Mouse (Mus musculus) heart, adult 2 months (tissue): ENCODE measurements around the gene Eps8. TPM values are rescaled to one million over a fixed set of nuclear protein-coding genes. Genes with fewer than 3 reads are reported as not detected.
A peak's percentile ranks its signal among the peaks of the same experiment; 100 is the strongest.

Experiments
- DNase-seq, 2 experiments: peaks; one replicate each; pipeline ENCODE4 v3.0.0; 2021
- H3K27ac ChIP-seq: fragments of 200-600 bp; 2 replicates; pipeline ENCODE4 v1.8.1; 2022
- H3K27me3 ChIP-seq: fragments of 200-500 bp; 2 replicates; pipeline ENCODE4 v1.6.1; 2012; ENCODE audit warnings: mild to moderate bottlenecking, low read length, inconsistent platforms, mixed read lengths; ENCODE audit not compliant: control insufficient read depth, insufficient read depth
- H3K36me3 ChIP-seq: fragments of 200-500 bp; 2 replicates; pipeline ENCODE4 v1.6.1; 2012; ENCODE audit warnings: low read length, inconsistent platforms; ENCODE audit not compliant: control insufficient read depth, insufficient read depth
- H3K4me1 ChIP-seq: fragments of 200-500 bp; 2 replicates; pipeline ENCODE4 v1.6.1; 2011; ENCODE audit warnings: low read length; ENCODE audit not compliant: control insufficient read depth, insufficient read depth
- H3K4me3 ChIP-seq: fragments of 200-600 bp; 2 replicates; pipeline ENCODE4 v1.8.1; 2022
- H3K79me2 ChIP-seq: fragments of 200-500 bp; replicated peaks from 2 replicates; pipeline ENCODE4 v1.6.1; 2012; ENCODE audit warnings: mild to moderate bottlenecking, inconsistent platforms, low read length, moderate library complexity, mixed read lengths; ENCODE audit not compliant: control insufficient read depth, insufficient read depth
- H3K9ac ChIP-seq: fragments of 200-500 bp; 2 replicates; pipeline ENCODE4 v1.6.1; 2012; ENCODE audit warnings: low read depth, mild to moderate bottlenecking, control low read depth, inconsistent platforms, low read length, mixed read lengths
- CTCF ChIP-seq: fragments of 200-600 bp; IDR thresholded peaks from 2 replicates; pipeline ENCODE4 v1.8.1; 2022; ENCODE audit warnings: antibody characterized with exemption, mild to moderate bottlenecking, moderate library complexity
- EP300 ChIP-seq: fragments of 200-500 bp; IDR thresholded peaks from 2 replicates; pipeline ENCODE4 v1.6.1; 2011; ENCODE audit warnings: low read depth, low read length, control low read depth; ENCODE audit not compliant: insufficient read depth
- POLR2A ChIP-seq: fragments of 200-500 bp; IDR thresholded peaks from 2 replicates; pipeline ENCODE4 v1.6.1; 2011; ENCODE audit warnings: mild to moderate bottlenecking, low read depth, low read length, control low read depth; ENCODE audit not compliant: insufficient read depth
- WGBS: fragments of 180-500 bp; shearing (Covaris S2); methylation state at CpG from one replicate; pipeline ENCODE4 v1.1.7; 2018; 5-methylcytosine and 5-hydroxymethylcytosine counted together
- intact Hi-C: fragments of 180-260 bp; cut with DNase I; formaldehyde crosslinking; loops from one replicate; pipeline ENCODE4 v1.15.1; 2025
- polyA plus RNA-seq: library from polyadenylated mRNA; depleted of rRNA; stranded (reverse); fragments of >200 nt; gene quantifications from 2 replicates; pipeline ENCODE4 v1.2.3, GENCODE M21; 2012
- total RNA-seq, 2 experiments: library from RNA; stranded (reverse); gene quantifications; 2 replicates each; pipeline ENCODE4 v1.2.3; 2021

Eps8 gene
- total and polyA plus RNA-seq, 3 experiments: 6.7 to 12.2 (median 11.6) TPM

DNA sequence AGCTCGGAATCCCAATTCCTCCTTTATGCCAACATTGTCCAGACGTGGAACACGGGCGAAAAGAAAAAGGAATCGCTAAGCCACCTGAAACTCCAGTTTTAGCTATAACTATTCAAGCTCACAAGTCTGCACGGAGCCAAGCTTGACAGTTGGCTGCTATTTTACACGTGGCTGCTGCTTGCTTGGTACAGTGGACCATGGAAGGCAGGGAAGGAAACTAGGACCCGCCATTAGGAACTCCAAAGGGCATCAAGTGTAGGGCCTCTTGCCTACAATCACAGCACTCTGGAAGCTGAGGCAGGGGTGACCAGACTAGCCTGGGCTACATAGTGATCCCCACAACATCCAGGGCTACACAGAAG, 134.4 kb downstream of the Eps8 start:
- no peaks in the 10 kb centered on the region for H3K36me3 ChIP-seq
- no peak overlapping the region for H3K27ac ChIP-seq
- H3K27me3 ChIP-seq: no peaks in the 10 kb centered on the region
- H3K4me1 ChIP-seq: no peaks in the 10 kb centered on the region
- WGBS: 84% methylated on average over 8 of the region's 8 CpGs
- no peak for DNase-seq
- no peak overlapping the region for H3K9ac ChIP-seq
- intact Hi-C loops: no loop called here
- TF ChIP-seq EP300: no peak
- TF ChIP-seq CTCF: no peak
- TF ChIP-seq POLR2A: no peak
- H3K4me3 ChIP-seq: no peak overlapping the region
- no peaks in the 10 kb centered on the region for H3K79me2 ChIP-seq

DNA sequence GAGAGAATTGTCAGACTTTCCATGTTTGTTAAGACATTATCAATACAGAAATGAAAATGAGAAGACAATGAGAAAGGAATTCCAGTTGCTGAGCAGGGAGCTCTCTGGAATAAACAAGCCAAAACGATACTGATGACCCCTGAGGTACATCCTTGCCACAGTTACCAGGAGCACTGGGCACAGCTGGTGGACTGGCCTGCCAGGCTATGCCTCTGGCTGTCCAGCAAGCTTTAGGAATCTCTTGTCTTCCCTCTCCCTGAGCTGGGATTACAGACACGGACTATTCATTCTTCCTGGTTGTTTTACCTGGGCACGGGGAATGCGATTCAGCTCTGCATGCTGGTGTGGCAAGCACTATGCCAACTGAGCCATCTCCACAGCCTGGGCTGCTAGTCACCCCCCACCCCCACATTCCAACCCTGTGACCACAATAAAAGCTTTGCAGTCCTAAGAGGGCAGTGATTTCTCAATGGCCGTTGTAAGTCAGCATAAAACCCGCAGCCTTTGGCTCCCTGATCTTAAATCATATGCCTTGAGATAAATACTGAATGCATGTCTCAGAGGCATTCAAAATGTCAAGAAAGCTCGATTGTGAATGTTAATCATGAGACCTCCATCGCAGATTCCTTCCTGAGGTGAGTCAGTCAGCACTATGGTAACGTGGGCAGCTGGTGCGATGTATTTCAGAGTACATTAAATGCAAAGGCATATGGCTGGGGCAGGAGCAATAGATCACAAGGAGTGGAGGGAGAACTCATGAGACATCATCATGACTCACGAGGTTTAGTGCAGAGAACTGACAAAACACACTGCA, 134.9 kb downstream of the Eps8 start:
- no peak overlapping the region for H3K9ac ChIP-seq
- H3K4me3 ChIP-seq: no peak overlapping the region
- H3K36me3 ChIP-seq: peaks cover 2% of the 10 kb centered on the region; the same call in 1 of the 2 replicates
- no peaks in the 10 kb centered on the region for H3K27me3 ChIP-seq
- WGBS: 78% methylated on average over 11 of the region's 11 CpGs
- no peaks in the 10 kb centered on the region for H3K79me2 ChIP-seq
- no peak for TF ChIP-seq EP300
- intact Hi-C loops: no loop called here
- H3K4me1 ChIP-seq: no peaks in the 10 kb centered on the region
- no peak overlapping the region for H3K27ac ChIP-seq
- no peak for DNase-seq

DNA sequence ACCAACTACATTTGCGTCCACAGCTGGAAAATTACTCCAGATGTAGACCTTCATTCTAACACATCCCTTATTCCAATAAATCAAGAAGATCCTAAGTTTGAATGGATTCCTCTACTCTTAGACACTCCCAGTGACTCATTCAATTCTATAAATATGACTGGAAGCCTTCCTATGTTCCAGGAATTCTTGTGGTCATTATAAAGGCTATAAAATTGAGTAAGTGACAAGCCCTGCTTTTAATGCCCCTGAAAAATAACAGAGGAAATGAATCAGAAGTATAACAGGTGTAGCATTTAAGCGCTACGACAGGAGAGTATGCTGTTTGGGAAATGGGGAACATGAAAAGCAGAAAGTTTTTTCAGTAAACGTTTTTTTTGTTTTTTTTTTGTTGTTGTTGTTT, 139.8 kb downstream of the Eps8 start:
- Histone ChIP-seq H3K79me2 (no peaks in the 10 kb centered on the region), H3K4me1 (no peaks in the 10 kb centered on the region), H3K27me3 (no peaks in the 10 kb centered on the region), H3K27ac (no peak overlapping the region), H3K4me3 (no peak overlapping the region), H3K9ac (no peak overlapping the region), H3K36me3 (peaks cover 4% of the 10 kb centered on the region; the same call in 1 of the 2 replicates)
- 58% methylated on average over 4 of the region's 4 CpGs for WGBS
- DNase-seq: no peak
- intact Hi-C loops: loop anchor here (5.0 kb wide), 1 partner anchor 42 kb away; no protein-coding TSS in a partner anchor
- no peak for TF ChIP-seq EP300
- no peak for TF ChIP-seq POLR2A
- TF ChIP-seq CTCF: no peak

DNA sequence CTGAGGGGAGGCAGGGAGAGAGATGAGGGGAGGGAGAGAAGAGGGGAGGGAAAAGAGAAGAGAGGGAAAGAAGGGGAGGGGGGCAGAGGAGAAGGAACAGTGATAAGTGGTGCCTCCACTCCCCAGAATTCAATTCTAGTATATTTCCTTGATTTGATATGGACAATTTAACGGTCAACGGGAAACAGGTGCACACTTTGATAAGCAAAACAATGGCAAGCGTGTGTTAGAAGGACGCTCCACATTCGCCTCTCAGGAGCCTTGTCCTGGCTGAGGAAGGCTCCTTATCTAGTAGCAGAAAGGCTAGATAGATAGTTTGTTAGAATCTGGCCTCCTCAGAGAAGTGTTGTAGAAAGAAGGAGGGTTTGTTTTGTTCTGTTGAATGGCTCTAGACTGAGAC, 141.9 kb downstream of the Eps8 start:
- DNase-seq: no peak
- no peaks in the 10 kb centered on the region for H3K4me1 ChIP-seq
- no peaks in the 10 kb centered on the region for H3K27me3 ChIP-seq
- TF ChIP-seq POLR2A (0 out of 2 replicates have a peak, but pooled peaks have one; percentile 14), CTCF (no peak)
- no peak overlapping the region for H3K9ac ChIP-seq
- H3K27ac ChIP-seq: no peak overlapping the region
- H3K4me3 ChIP-seq: no peak overlapping the region
- intact Hi-C loops: loop anchor here (5.0 kb wide), 1 partner anchor 45 kb away; no protein-coding TSS in a partner anchor
- H3K36me3 ChIP-seq: peaks cover 4% of the 10 kb centered on the region
- no peaks in the 10 kb centered on the region for H3K79me2 ChIP-seq
- WGBS: 48% methylated on average over 5 of the region's 5 CpGs

DNA sequence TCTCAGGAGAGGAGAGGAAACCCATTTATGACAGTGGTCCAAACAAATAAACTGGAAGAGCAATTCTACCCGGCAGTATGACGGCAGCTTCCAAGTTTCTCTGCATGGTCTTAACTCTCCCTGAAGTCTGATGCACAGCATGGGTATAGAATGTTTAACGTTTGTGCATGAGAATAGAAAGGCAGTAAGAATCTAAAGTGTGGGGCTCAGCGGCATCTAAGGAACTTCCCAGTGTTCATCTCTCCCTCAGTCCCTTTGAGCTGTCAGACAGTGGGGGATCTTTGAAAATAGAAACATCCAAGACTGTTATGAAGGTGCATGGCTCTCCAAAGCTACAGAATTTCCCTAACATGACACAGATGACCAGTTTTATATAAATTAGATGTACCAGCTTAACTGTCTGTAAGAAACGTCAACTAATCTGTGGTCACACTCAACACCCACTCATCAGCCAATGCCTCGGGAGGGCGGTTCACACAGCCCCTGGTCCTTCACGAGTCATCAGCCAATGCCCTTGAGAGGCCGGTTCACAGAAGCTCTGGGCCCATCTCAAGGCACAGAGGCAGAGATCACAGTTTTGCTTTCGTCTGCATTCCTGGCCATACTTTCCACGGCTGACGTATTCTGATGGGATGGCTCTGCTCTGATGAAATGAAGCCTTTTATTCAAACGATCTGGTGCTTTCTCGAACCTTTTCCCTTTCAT, 145.2 kb downstream of the Eps8 start:
- Histone ChIP-seq H3K36me3 (no peaks in the 10 kb centered on the region; the same call in 1 of the 2 replicates), H3K79me2 (no peaks in the 10 kb centered on the region), H3K4me1 (no peaks in the 10 kb centered on the region), H3K27ac (no peak overlapping the region), H3K27me3 (no peaks in the 10 kb centered on the region), H3K9ac (no peak overlapping the region), H3K4me3 (no peak overlapping the region)
- intact Hi-C loops: loop anchor here (5.0 kb wide), 1 partner anchor 48 kb away; no protein-coding TSS in a partner anchor
- peak in 1 of 2 experiments; percentile 10 for DNase-seq
- TF ChIP-seq CTCF: no peak
- no peak for TF ChIP-seq POLR2A
- no peak for TF ChIP-seq EP300
- WGBS: 78% methylated on average over 14 of the region's 14 CpGs

DNA sequence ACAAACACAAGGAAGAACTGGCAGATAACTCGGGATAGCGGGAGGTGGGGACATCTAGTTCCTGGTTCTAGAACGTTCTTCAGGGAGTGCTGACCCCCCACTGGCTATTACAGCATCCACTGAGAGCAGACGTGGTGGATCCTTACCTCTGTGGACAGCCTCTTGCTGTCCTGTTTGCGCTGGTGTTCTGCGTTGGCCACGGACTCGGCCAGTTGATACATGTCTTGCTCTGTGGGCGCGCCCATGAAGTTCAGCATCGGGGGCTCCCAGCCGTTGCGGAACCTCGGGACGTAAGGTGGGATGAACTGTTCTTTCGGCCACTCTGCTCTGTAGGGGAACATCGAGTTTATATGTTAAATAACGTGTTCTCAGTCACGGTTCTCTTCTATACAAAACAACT, 145.7 kb downstream of the Eps8 start:
- Histone ChIP-seq H3K27me3 (no peaks in the 10 kb centered on the region), H3K79me2 (no peaks in the 10 kb centered on the region), H3K4me1 (no peaks in the 10 kb centered on the region), H3K27ac (no peak overlapping the region), H3K4me3 (no peak overlapping the region), H3K9ac (no peak overlapping the region), H3K36me3 (no peaks in the 10 kb centered on the region; the same call in 1 of the 2 replicates)
- no peak for TF ChIP-seq EP300
- 94% methylated on average over 19 of the region's 19 CpGs for WGBS
- intact Hi-C loops: no loop called here
- DNase-seq: peak in 1 of 2 experiments; percentile 10
